Mouse (Mus musculus): Measurements from ENCODE around the gene Map2k4.

Map2k4 gene

GRCm38 (mm10) chr11:65773946-65774656 lies 14.0 kb downstream of the Map2k4 start:
- DNase-seq (ENCODE audit: low read depth, low spot score) = no peak

- no peak for DNase-seq (ENCODE audit: low read depth, low spot score)
Observed at GRCm38 (mm10) chr11:65773535-65773934, 14.6 kb downstream of the Map2k4 start.

GRCm38 (mm10) chr11:65771546-65771945 lies 16.6 kb downstream of the Map2k4 start:
- DNase-seq (ENCODE audit: low read depth, low spot score) = no peak

GRCm38 (mm10) chr11:65769990-65770389 lies 18.1 kb downstream of the Map2k4 start:
- DNase-seq (ENCODE audit: low read depth, low spot score) = no peak

- DNase-seq (ENCODE audit: low read depth, low spot score) = no peak
Observed at GRCm38 (mm10) chr11:65768445-65768844, 19.7 kb downstream of the Map2k4 start.

GRCm38 (mm10) chr11:65760912-65761311 lies 27.2 kb downstream of the Map2k4 start:
- no peak for DNase-seq (ENCODE audit: low read depth, low spot score)

- DNase-seq (ENCODE audit: low read depth, low spot score) = no peak
Observed at GRCm38 (mm10) chr11:65759350-65759749, 28.7 kb downstream of the Map2k4 start.

- no peak for DNase-seq (ENCODE audit: low read depth, low spot score)
Observed at GRCm38 (mm10) chr11:65754161-65754560, 33.9 kb downstream of the Map2k4 start.

- no peak for DNase-seq (ENCODE audit: low read depth, low spot score)
Observed at GRCm38 (mm10) chr11:65753593-65753992, 34.5 kb downstream of the Map2k4 start.

- no peak for DNase-seq (ENCODE audit: low read depth, low spot score)
Observed at GRCm38 (mm10) chr11:65750546-65750945, 37.6 kb downstream of the Map2k4 start.

- no peak for DNase-seq (ENCODE audit: low read depth, low spot score)
Observed at GRCm38 (mm10) chr11:65747433-65747832, 40.7 kb downstream of the Map2k4 start.

GRCm38 (mm10) chr11:65745707-65746333 lies 42.3 kb downstream of the Map2k4 start:
- peak; percentile 7 for DNase-seq (ENCODE audit: low read depth, low spot score)

- no peak for DNase-seq (ENCODE audit: low read depth, low spot score)
Observed at GRCm38 (mm10) chr11:65743866-65744265, 44.2 kb downstream of the Map2k4 start.

- DNase-seq (ENCODE audit: low read depth, low spot score) = no peak
Observed at GRCm38 (mm10) chr11:65740811-65741210, 47.3 kb downstream of the Map2k4 start.

GRCm38 (mm10) chr11:65740390-65740789 lies 47.7 kb downstream of the Map2k4 start:
- DNase-seq (ENCODE audit: low read depth, low spot score) = no peak

- DNase-seq (ENCODE audit: low read depth, low spot score) = no peak
Observed at GRCm38 (mm10) chr11:65739880-65740279, 48.2 kb downstream of the Map2k4 start.

GRCm38 (mm10) chr11:65734656-65735055 lies 53.4 kb downstream of the Map2k4 start:
- no peak for DNase-seq (ENCODE audit: low read depth, low spot score)

- no peak for DNase-seq (ENCODE audit: low read depth, low spot score)
Observed at GRCm38 (mm10) chr11:65729623-65730217, 58.4 kb downstream of the Map2k4 start.

- no peak for DNase-seq (ENCODE audit: low read depth, low spot score)
Observed at GRCm38 (mm10) chr11:65728906-65729305, 59.2 kb downstream of the Map2k4 start.

- no peak for DNase-seq (ENCODE audit: low read depth, low spot score)
Observed at GRCm38 (mm10) chr11:65723715-65724114, 64.4 kb downstream of the Map2k4 start.

GRCm38 (mm10) chr11:65721615-65722014 lies 66.5 kb downstream of the Map2k4 start:
- no peak for DNase-seq (ENCODE audit: low read depth, low spot score)

- no peak for DNase-seq (ENCODE audit: low read depth, low spot score)
Observed at GRCm38 (mm10) chr11:65719960-65720359, 68.1 kb downstream of the Map2k4 start.

- DNase-seq (ENCODE audit: low read depth, low spot score) = no peak
Observed at GRCm38 (mm10) chr11:65713830-65714229, 74.3 kb downstream of the Map2k4 start.
